ENCODE assay signal across 9 mouse cellular contexts in genomic region chr7:25690051-25690450, GRCm38 (mm10). TPM values are rescaled to one million over a fixed set of nuclear protein-coding genes. Genes with fewer than 3 reads are reported as not detected.
DNase-seq lines count a peak whose midpoint lies in the region; ATAC-seq and TF ChIP-seq lines count a peak whose summit lies in the region.
"Had no signal": no experiment of that assay in that cellular context is flagged by ENCODE, and none has a peak within 500 bp of the region (broad histone marks: within the 10 kb centered on the region; RNA-seq: fewer than 3 reads in every experiment).

No protein-coding gene starts in this region.

- no peaks in the 10 kb centered on the region for H3K9me3 ChIP-seq in lung, embryonic 14.5 days (ENCODE audit: low read depth, low read length)
- no peaks in the 10 kb centered on the region for H3K9me3 ChIP-seq in embryonic facial prominence, embryonic 10.5 days
- H3K9me3 ChIP-seq in hindbrain, embryonic 14.5 days (ENCODE audit: control insufficient read depth, low read length): no peaks in the 10 kb centered on the region

- ATAC-seq in lung, embryonic 14.5 days (ENCODE audit: insufficient read depth): no peak
- ATAC-seq in hindbrain, embryonic 14.5 days (ENCODE audit: low FRiP score): no peak

- peak overlapping the region; percentile 63; the same call in 1 of the 2 replicates for H3K4me3 ChIP-seq in lung, embryonic 14.5 days (ENCODE audit: low read depth, low read length)
- peak overlapping the region; percentile 67 for H3K4me3 ChIP-seq in embryonic facial prominence, embryonic 10.5 days
- no peak overlapping the region for H3K4me3 ChIP-seq in hindbrain, embryonic 14.5 days (replicated peaks; ENCODE audit: low read length)
- peak overlapping the region; percentile 50 for H3K4me3 ChIP-seq in macrophage (ENCODE audit: inconsistent target)

- H3K4me2 ChIP-seq in lung, embryonic 14.5 days: peak overlapping the region; percentile 95
- H3K4me2 ChIP-seq in hindbrain, embryonic 14.5 days (replicated peaks): peak overlapping the region; percentile 50; the same call in 1 of the 2 replicates

- H3K9ac ChIP-seq in lung, embryonic 14.5 days: no peak overlapping the region
- no peak overlapping the region for H3K9ac ChIP-seq in hindbrain, embryonic 14.5 days

- intact Hi-C loops in left cerebral cortex, postnatal 10 days (cut with DNase I): no loop called here

- TF ChIP-seq CTCF in lung, embryonic 14.5 days (IDR thresholded peaks at IDR 0.05; ENCODE audit: low read depth): no peak

- 0 out of 2 replicates have a peak, but pooled peaks cover 6% of the 10 kb centered on the region for H3K36me3 ChIP-seq in lung, embryonic 14.5 days (ENCODE audit: insufficient read depth)
- 0 out of 2 replicates have a peak, but pooled peaks cover 3% of the 10 kb centered on the region for H3K36me3 ChIP-seq in embryonic facial prominence, embryonic 10.5 days (replicated peaks)
- H3K36me3 ChIP-seq in hindbrain, embryonic 14.5 days (replicated peaks; ENCODE audit: control insufficient read depth, insufficient read depth): no peaks in the 10 kb centered on the region
- peaks cover 35% of the 10 kb centered on the region for H3K36me3 ChIP-seq in macrophage (ENCODE audit: inconsistent target)

- peaks cover 86% of the 10 kb centered on the region for H3K79me2 ChIP-seq in macrophage (ENCODE audit: inconsistent target)

- H3K27ac ChIP-seq in lung, embryonic 14.5 days (ENCODE audit: low read depth): peak overlapping the region; percentile 46; the same call in 1 of the 2 replicates
- H3K27ac ChIP-seq in embryonic facial prominence, embryonic 10.5 days (replicated peaks): no peak overlapping the region
- H3K27ac ChIP-seq in hindbrain, embryonic 14.5 days: no peak overlapping the region
- H3K27ac ChIP-seq in macrophage: peak overlapping the region; percentile 60

- peaks cover 8% of the 10 kb centered on the region; the same call in 1 of the 2 replicates for H3K4me1 ChIP-seq in lung, embryonic 14.5 days (ENCODE audit: insufficient read depth)
- H3K4me1 ChIP-seq in embryonic facial prominence, embryonic 10.5 days: peaks cover 52% of the 10 kb centered on the region
- peaks cover 10% of the 10 kb centered on the region; the same call in 1 of the 2 replicates for H3K4me1 ChIP-seq in hindbrain, embryonic 14.5 days (replicated peaks; ENCODE audit: control insufficient read depth, insufficient read depth, low read length)

- 22% methylated on average over 5 of the region's 5 CpGs for WGBS in lung, embryonic 14.5 days
- 33% methylated on average over 5 of the region's 5 CpGs for WGBS in embryonic facial prominence, embryonic 10.5 days
- WGBS in hindbrain, embryonic 14.5 days: 39% methylated on average over 5 of the region's 5 CpGs
- WGBS in macrophage (ENCODE audit: missing documents): 6% methylated on average over 5 of the region's 5 CpGs

- no peak for DNase-seq in lung, embryonic 14.5 days
- no peak for DNase-seq in lung, postnatal 4 days
- DNase-seq in embryonic facial prominence, embryonic 10.5 days (ENCODE audit: low spot score): no peak
- DNase-seq in hindbrain, embryonic 14.5 days (ENCODE audit: low spot score): no peak
- no peak for DNase-seq in left cerebral cortex, postnatal 10 days (ENCODE audit: extremely low spot score in 1 of 2, low spot score in 2 of 2)
- DNase-seq in thymus, postnatal 14 days: no peak
- DNase-seq: lung, adult 18-20 months had no signal

- H3K27me3 ChIP-seq in lung, embryonic 14.5 days (ENCODE audit: insufficient read depth, low read length): peaks cover 16% of the 10 kb centered on the region
- peaks cover 71% of the 10 kb centered on the region for H3K27me3 ChIP-seq in embryonic facial prominence, embryonic 10.5 days (replicated peaks; ENCODE audit: low read depth, poor library complexity, severe bottlenecking)
- peaks cover 71% of the 10 kb centered on the region for H3K27me3 ChIP-seq in hindbrain, embryonic 14.5 days (ENCODE audit: control insufficient read depth, insufficient read depth, low read length)
- H3K27me3 ChIP-seq: Patski had no signal

RNA-seq across cellular contexts. Expression of gene Tgfb1, which starts 3.2 kb away (rescaled TPM):
- polyA plus RNA-seq in lung, embryonic 14.5 days (2014; fragmentation: Nextera tagmentation; extraction: Ambion mirVana): 4.0 and 4.1 TPM in 2 replicates
- polyA plus RNA-seq in embryonic facial prominence, embryonic 10.5 days (2016; fragmentation: Nextera tagmentation; extraction: Ambion mirVana): 1.2 and 1.5 TPM in 2 replicates
- 0.82 and 1.1 TPM in 2 replicates for polyA plus RNA-seq in hindbrain, embryonic 14.5 days (2014; fragmentation: Nextera tagmentation; extraction: Ambion mirVana)
- total RNA-seq in macrophage (2018; cell fraction: chromatin; rRNA removed): 100 to 1,000 TPM; 119 to 524 (median 241) TPM
- 100 to 1,000 TPM; 316 to 653 (median 465) TPM for total RNA-seq in macrophage (2018; cell fraction: cytosol; rRNA removed)
- total RNA-seq in macrophage (2018; cell fraction: nucleus; rRNA removed): 100 to 1,000 TPM; 187 to 584 (median 334) TPM
- polyA plus RNA-seq in macrophage (2018): 329 to 471 TPM (median 343 TPM) in 3 replicates
- 10 to 100 TPM in 1 of 2 experiments, 1 to 10 TPM in 1; 9.7 to 12.2 TPM for total RNA-seq in left cerebral cortex, postnatal 10 days (2021)

RNA-seq across cellular contexts. Expression of gene B9d2, which starts 9.5 kb away (rescaled TPM):
- polyA plus RNA-seq in lung, embryonic 14.5 days (2014; fragmentation: Nextera tagmentation; extraction: Ambion mirVana): 25.1 and 27.6 TPM in 2 replicates
- 33.5 and 34.1 TPM in 2 replicates for polyA plus RNA-seq in embryonic facial prominence, embryonic 10.5 days (2016; fragmentation: Nextera tagmentation; extraction: Ambion mirVana)
- 41.8 and 42.7 TPM in 2 replicates for polyA plus RNA-seq in hindbrain, embryonic 14.5 days (2014; fragmentation: Nextera tagmentation; extraction: Ambion mirVana)
- total RNA-seq in macrophage (2018; cell fraction: chromatin; rRNA removed): 10 to 100 TPM in 19 of 26 experiments, 1 to 10 TPM in 7; 5.0 to 21.3 (median 11.6) TPM
- total RNA-seq in macrophage (2018; cell fraction: cytosol; rRNA removed): 10 to 100 TPM in 25 of 26 experiments, 1 to 10 TPM in 1; 9.7 to 17.8 (median 14.2) TPM
- 10 to 100 TPM in 15 of 26 experiments, 1 to 10 TPM in 11; 4.5 to 20.0 (median 11.0) TPM for total RNA-seq in macrophage (2018; cell fraction: nucleus; rRNA removed)
- polyA plus RNA-seq in macrophage (2018): 6.8 to 17.7 TPM (median 9.7 TPM) in 3 replicates
- total RNA-seq in left cerebral cortex, postnatal 10 days (2021): 10 to 100 TPM; 34.5 to 36.3 TPM

RNA-seq across cellular contexts. Expression of gene Tmem91, which starts 15.1 kb away (rescaled TPM):
- 1.6 and 2.8 TPM in 2 replicates for polyA plus RNA-seq in lung, embryonic 14.5 days (2014; fragmentation: Nextera tagmentation; extraction: Ambion mirVana)
- 2.6 and 3.6 TPM in 2 replicates for polyA plus RNA-seq in embryonic facial prominence, embryonic 10.5 days (2016; fragmentation: Nextera tagmentation; extraction: Ambion mirVana)
- 54.1 and 64.8 TPM in 2 replicates for polyA plus RNA-seq in hindbrain, embryonic 14.5 days (2014; fragmentation: Nextera tagmentation; extraction: Ambion mirVana)
- total RNA-seq in macrophage (2018; cell fraction: chromatin; rRNA removed): 1 to 10 TPM in 21 of 26 experiments, under 1 TPM in 3, not detected in 2; 0.51 to 5.9 (median 2.9) TPM
- total RNA-seq in macrophage (2018; cell fraction: cytosol; rRNA removed): 1 to 10 TPM in 10 of 26 experiments, under 1 TPM in 14, not detected in 2; 0.19 to 2.0 (median 0.92) TPM
- total RNA-seq in macrophage (2018; cell fraction: nucleus; rRNA removed): 1 to 10 TPM in 18 of 26 experiments, under 1 TPM in 6, not detected in 2; 0.56 to 3.5 (median 1.9) TPM
- 0.25 to 0.59 TPM (median 0.32 TPM) in 3 replicates for polyA plus RNA-seq in macrophage (2018)
- 10 to 100 TPM; 53.6 to 67.6 TPM for total RNA-seq in left cerebral cortex, postnatal 10 days (2021)

RNA-seq across cellular contexts. Expression of gene Ccdc97, which starts 28.8 kb away (rescaled TPM):
- 28.6 and 29.4 TPM in 2 replicates for polyA plus RNA-seq in lung, embryonic 14.5 days (2014; fragmentation: Nextera tagmentation; extraction: Ambion mirVana)
- 31.6 and 33.2 TPM in 2 replicates for polyA plus RNA-seq in embryonic facial prominence, embryonic 10.5 days (2016; fragmentation: Nextera tagmentation; extraction: Ambion mirVana)
- polyA plus RNA-seq in hindbrain, embryonic 14.5 days (2014; fragmentation: Nextera tagmentation; extraction: Ambion mirVana): 41.9 and 43.5 TPM in 2 replicates
- 100 to 1,000 TPM in 1 of 26 experiments, 10 to 100 TPM in 25; 24.7 to 122 (median 61.4) TPM for total RNA-seq in macrophage (2018; cell fraction: chromatin; rRNA removed)
- 10 to 100 TPM; 20.2 to 48.3 (median 37.1) TPM for total RNA-seq in macrophage (2018; cell fraction: cytosol; rRNA removed)
- total RNA-seq in macrophage (2018; cell fraction: nucleus; rRNA removed): 10 to 100 TPM; 25.6 to 91.8 (median 48.4) TPM
- 21.9 to 33.1 TPM (median 32.9 TPM) in 3 replicates for polyA plus RNA-seq in macrophage (2018)
- 10 to 100 TPM; 41.7 to 46.1 TPM for total RNA-seq in left cerebral cortex, postnatal 10 days (2021)

RNA-seq across cellular contexts. Expression of gene Exosc5, which starts 31.1 kb away (rescaled TPM):
- 72.3 and 79.7 TPM in 2 replicates for polyA plus RNA-seq in lung, embryonic 14.5 days (2014; fragmentation: Nextera tagmentation; extraction: Ambion mirVana)
- 93.5 and 101 TPM in 2 replicates for polyA plus RNA-seq in embryonic facial prominence, embryonic 10.5 days (2016; fragmentation: Nextera tagmentation; extraction: Ambion mirVana)
- polyA plus RNA-seq in hindbrain, embryonic 14.5 days (2014; fragmentation: Nextera tagmentation; extraction: Ambion mirVana): 31.5 and 39.7 TPM in 2 replicates
- total RNA-seq in macrophage (2018; cell fraction: chromatin; rRNA removed): 10 to 100 TPM in 16 of 26 experiments, 1 to 10 TPM in 9, under 1 TPM in 1; 0.49 to 33.8 (median 13.9) TPM
- 10 to 100 TPM; 16.3 to 28.0 (median 22.7) TPM for total RNA-seq in macrophage (2018; cell fraction: cytosol; rRNA removed)
- 10 to 100 TPM in 19 of 26 experiments, 1 to 10 TPM in 7; 3.7 to 49.0 (median 13.1) TPM for total RNA-seq in macrophage (2018; cell fraction: nucleus; rRNA removed)
- polyA plus RNA-seq in macrophage (2018): 8.2 to 37.9 TPM (median 20.7 TPM) in 3 replicates
- total RNA-seq in left cerebral cortex, postnatal 10 days (2021): 10 to 100 TPM; 21.8 to 22.0 TPM

Comparison
In these comparisons a context has a peak if more than half of its experiments do, and no peak if none do; other contexts are left out.
1. H3K27ac ChIP-seq: peak in lung, embryonic 14.5 days (single experiment) and macrophage (single experiment); none in embryonic facial prominence, embryonic 10.5 days (single experiment) and hindbrain, embryonic 14.5 days (single experiment).
2. RNA of gene Tgfb1, which starts 3.2 kb away (polyA plus RNA-seq): 329 to 471 TPM in macrophage; 4.0 to 4.1 TPM in lung, embryonic 14.5 days, 1.2 to 1.5 TPM in embryonic facial prominence, embryonic 10.5 days and 0.82 to 1.1 TPM in hindbrain, embryonic 14.5 days; every median in the first group is over 10 times any median in the second.
3. RNA of gene Tmem91, which starts 15.1 kb away (polyA plus RNA-seq): 54.1 to 64.8 TPM in hindbrain, embryonic 14.5 days; 2.6 to 3.6 TPM in embryonic facial prominence, embryonic 10.5 days, 1.6 to 2.8 TPM in lung, embryonic 14.5 days and 0.25 to 0.59 TPM in macrophage; every median in the first group is over 10 times any median in the second.